ENCODE assay signal across 11 mouse cellular contexts in genomic region chr13:102600026-102600425, GRCm38 (mm10).
DNase-seq lines count a peak whose midpoint lies in the region; ATAC-seq and TF ChIP-seq lines count a peak whose summit lies in the region.
"Had no signal": no experiment of that assay in that cellular context is flagged by ENCODE, and none has a peak within 500 bp of the region (broad histone marks: within the 10 kb centered on the region; RNA-seq: fewer than 3 reads in every experiment).

No protein-coding gene starts in this region.

- peak overlapping the region; percentile 43; the same call in 1 of the 2 replicates for H3K27ac ChIP-seq in heart, postnatal 0 days (ENCODE audit: low read depth)
- H3K27ac ChIP-seq in left cerebral cortex, adult 2 months: 0 out of 2 replicates have a peak overlapping the region, but pooled peaks have one; percentile 28
- H3K27ac ChIP-seq in liver, embryonic 12.5 days: no peak overlapping the region
- H3K27ac ChIP-seq: neural tube, embryonic 13.5 days had no signal

- 18% methylated on average over 4 of the region's 4 CpGs for WGBS in heart, postnatal 0 days
- WGBS in liver, embryonic 12.5 days (ENCODE audit: insufficient replicate concordance): 70% methylated on average over 4 of the region's 4 CpGs

- no peak for TF ChIP-seq EP300 in heart, postnatal 0 days (IDR thresholded peaks at IDR 0.05; ENCODE audit: low read depth)

- H3K27me3 ChIP-seq in heart, postnatal 0 days (ENCODE audit: control insufficient read depth, insufficient read depth, low read length): no peaks in the 10 kb centered on the region
- no peaks in the 10 kb centered on the region for H3K27me3 ChIP-seq in liver, embryonic 12.5 days (replicated peaks)
- H3K27me3 ChIP-seq: neural tube, embryonic 13.5 days had no signal

- no peaks in the 10 kb centered on the region for H3K9me3 ChIP-seq in heart, postnatal 0 days (replicated peaks; ENCODE audit: control insufficient read depth, low read length)
- no peaks in the 10 kb centered on the region for H3K9me3 ChIP-seq in liver, embryonic 12.5 days (replicated peaks)
- H3K9me3 ChIP-seq: neural tube, embryonic 13.5 days had no signal

- no peak for TF ChIP-seq CTCF in heart, postnatal 0 days (IDR thresholded peaks at IDR 0.05; ENCODE audit: low read depth)
- TF ChIP-seq CTCF in left cerebral cortex, adult 2 months (IDR thresholded peaks at IDR 0.05): no peak

- H3K4me2 ChIP-seq in heart, postnatal 0 days (ENCODE audit: low read depth, low read length): no peak overlapping the region
- no peak overlapping the region for H3K4me2 ChIP-seq in liver, embryonic 12.5 days
- H3K4me2 ChIP-seq: neural tube, embryonic 13.5 days had no signal

- no peak overlapping the region for H3K9ac ChIP-seq in heart, postnatal 0 days (replicated peaks; ENCODE audit: low read depth, low read length)
- no peak overlapping the region for H3K9ac ChIP-seq in liver, embryonic 12.5 days
- H3K9ac ChIP-seq: neural tube, embryonic 13.5 days had no signal

- peaks cover 23% of the 10 kb centered on the region for H3K4me1 ChIP-seq in heart, postnatal 0 days (ENCODE audit: control insufficient read depth, insufficient read depth)
- H3K4me1 ChIP-seq in liver, embryonic 12.5 days: no peaks in the 10 kb centered on the region
- H3K4me1 ChIP-seq: neural tube, embryonic 13.5 days had no signal

- DNase-seq in cerebellum, adult 11-12 months: peak; percentile 28
- DNase-seq in cerebellum, postnatal 10 days: no peak
- no peak for DNase-seq in heart, postnatal 0 days (ENCODE audit: low spot score)
- DNase-seq in heart, adult 9 months (ENCODE audit: low spot score in 2 of 2): no peak
- DNase-seq in left cerebral cortex, adult 2 months (ENCODE audit: extremely low spot score in 1 of 2, low spot score in 2 of 2): no peak
- DNase-seq in left cerebral cortex, postnatal 4 days: no peak
- peak; percentile 20 for DNase-seq in fibroblast of lung, adult 2 months (ENCODE audit: low read depth)
- DNase-seq: liver; right cerebral cortex, postnatal 25 days had no signal

- no peak; the same call in 1 of the 2 replicates for ATAC-seq in heart, postnatal 0 days (ENCODE audit: insufficient read depth, low read depth)
- no peak for ATAC-seq in liver, embryonic 12.5 days

- intact Hi-C loops in left cerebral cortex, adult 2 months (cut with DNase I): no loop called here
- intact Hi-C loops in left cerebral cortex, postnatal 4 days (cut with DNase I): no loop called here

- H3K4me3 ChIP-seq in heart, postnatal 0 days (ENCODE audit: low read depth, low read length): no peak overlapping the region
- no peak overlapping the region for H3K4me3 ChIP-seq in left cerebral cortex, adult 2 months
- H3K4me3 ChIP-seq in liver, embryonic 12.5 days: no peak overlapping the region
- H3K4me3 ChIP-seq: neural tube, embryonic 13.5 days had no signal

- H3K36me3 ChIP-seq in heart, postnatal 0 days (replicated peaks; ENCODE audit: control insufficient read depth, insufficient read depth, low read length): no peaks in the 10 kb centered on the region
- no peaks in the 10 kb centered on the region for H3K36me3 ChIP-seq in liver, embryonic 12.5 days
- H3K36me3 ChIP-seq: neural tube, embryonic 13.5 days had no signal

Comparison
In these comparisons a context has a peak if more than half of its experiments do, and no peak if none do; other contexts are left out.
1. DNase-seq: peak in cerebellum, adult 11-12 months (single experiment) and fibroblast of lung, adult 2 months (single experiment); none in cerebellum, postnatal 10 days (0 of 2), heart, postnatal 0 days (single experiment), heart, adult 9 months (0 of 2), left cerebral cortex, adult 2 months (0 of 2) and left cerebral cortex, postnatal 4 days (single experiment).